Mouse (Mus musculus): ENCODE data around the gene Chmp6.

Gene Chmp6

GRCm38 (mm10) chr11:119965053-119965452, 51.8 kb downstream of the Chmp6 start:
- no peak for DNase-seq

DNA sequence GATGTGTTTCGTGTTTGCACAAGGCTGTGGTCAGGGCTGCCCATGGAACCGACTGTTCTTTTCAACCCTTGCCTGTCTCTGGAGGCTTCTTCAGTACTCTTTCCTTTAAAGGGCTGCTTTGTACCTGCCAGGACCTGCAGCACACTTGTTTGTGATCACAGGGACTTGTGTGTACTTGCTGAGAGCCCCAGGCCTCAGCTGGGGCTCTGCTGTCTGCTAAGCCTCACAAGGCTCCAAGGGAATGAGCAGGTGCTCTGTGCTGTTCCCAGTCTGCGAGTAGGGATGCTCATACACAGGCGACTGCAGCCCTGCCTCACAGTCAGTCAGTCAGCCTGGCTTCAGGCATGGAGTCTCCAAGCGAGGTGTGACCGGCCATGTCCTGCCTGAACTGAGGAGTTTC, 53.1 kb downstream of the Chmp6 start:
- no peak for DNase-seq

DNA sequence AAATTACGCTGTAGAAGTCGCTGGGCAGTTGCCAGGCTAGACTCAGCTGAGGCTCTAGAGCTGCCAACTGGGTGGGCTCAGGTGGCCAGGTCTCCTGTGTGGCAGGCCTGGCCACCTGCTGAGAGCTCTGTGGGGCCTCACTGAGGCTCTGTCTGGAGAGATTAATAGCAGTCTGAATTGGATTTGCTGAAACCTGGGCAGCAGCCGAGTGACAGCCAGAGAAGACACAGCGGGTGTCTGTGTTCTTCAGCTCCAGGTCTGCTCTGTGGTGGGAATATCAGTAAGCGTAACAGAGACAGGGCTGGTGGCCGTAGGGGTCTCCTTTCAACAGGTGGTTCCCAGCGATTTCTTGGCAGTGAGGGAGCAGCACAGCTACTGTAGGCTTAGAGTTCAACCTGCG, 54.2 kb downstream of the Chmp6 start:
- DNase-seq = no peak

DNA sequence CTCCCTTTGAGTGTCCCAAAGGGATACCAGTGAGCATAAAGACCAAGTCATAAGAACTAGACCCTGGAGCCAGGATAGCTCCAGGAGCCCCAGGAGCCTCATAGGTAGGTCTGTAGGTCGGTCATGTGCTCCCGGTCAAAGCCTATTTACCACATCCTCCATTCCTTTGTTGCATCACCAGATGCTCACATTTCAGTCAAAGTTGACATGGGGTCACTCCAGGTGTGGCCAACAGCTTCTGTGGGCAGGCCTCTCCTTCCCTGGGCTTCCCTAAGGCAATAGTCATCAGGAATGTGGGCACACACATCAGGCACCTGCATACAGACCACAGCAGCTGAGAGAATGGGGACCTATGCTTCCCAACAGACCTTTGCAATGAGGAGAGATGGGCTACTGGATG, 54.7 kb downstream of the Chmp6 start:
- no peak for DNase-seq
